Mouse (Mus musculus) T-helper 2 cell (primary cell): ENCODE results near the gene Grem2.

Experiments
- in situ Hi-C: fragments of 300-600 bp; cut with MboI, MseI; formaldehyde crosslinking; loops from one replicate; pipeline ENCODE4 v1.15.1; 2025; ENCODE audit warnings: high pct_unique_total_duplicates

The Grem2 gene

GRCm38 (mm10) chr1:174921298-174921955 is at the start of gene Grem2:
Gene Grem2 (minus strand): TSS chr1:174921819.
- in situ Hi-C loops = no loop called here

- in situ Hi-C loops = no loop called here
These were observed 38.2 kb upstream of the Grem2 start for GRCm38 (mm10) chr1:174959837-174960236.

GRCm38 (mm10) chr1:174931003-174931619 is 9.5 kb upstream of the Grem2 start:
- in situ Hi-C loops = no loop called here

- in situ Hi-C loops = no loop called here
These were observed 8.0 kb upstream of the Grem2 start for GRCm38 (mm10) chr1:174929459-174930181.

GRCm38 (mm10) chr1:174918949-174919348 is 2.7 kb downstream of the Grem2 start:
- in situ Hi-C loops = no loop called here

- in situ Hi-C loops = no loop called here
These were observed 3.3 kb downstream of the Grem2 start for GRCm38 (mm10) chr1:174918236-174918870.

- in situ Hi-C loops = no loop called here
These were observed 11.8 kb downstream of the Grem2 start for GRCm38 (mm10) chr1:174909834-174910233.

GRCm38 (mm10) chr1:174908232-174908631 is 13.4 kb downstream of the Grem2 start:
- in situ Hi-C loops = no loop called here

GRCm38 (mm10) chr1:174907637-174908036 is 14.0 kb downstream of the Grem2 start:
- in situ Hi-C loops = no loop called here

GRCm38 (mm10) chr1:174902755-174903154 is 18.9 kb downstream of the Grem2 start:
- in situ Hi-C loops = no loop called here

GRCm38 (mm10) chr1:174892471-174892870 is 29.1 kb downstream of the Grem2 start:
- in situ Hi-C loops = no loop called here

GRCm38 (mm10) chr1:174888684-174889405 is 32.8 kb downstream of the Grem2 start:
- in situ Hi-C loops = no loop called here

- in situ Hi-C loops = no loop called here
These were observed 33.5 kb downstream of the Grem2 start for GRCm38 (mm10) chr1:174888073-174888472.

- in situ Hi-C loops = no loop called here
These were observed 39.1 kb downstream of the Grem2 start for GRCm38 (mm10) chr1:174882496-174882895.

- in situ Hi-C loops = no loop called here
These were observed 46.4 kb downstream of the Grem2 start for GRCm38 (mm10) chr1:174875173-174875572.

- in situ Hi-C loops = no loop called here
These were observed 61.1 kb downstream of the Grem2 start for GRCm38 (mm10) chr1:174860407-174861118.

- in situ Hi-C loops = no loop called here
These were observed 65.4 kb downstream of the Grem2 start for GRCm38 (mm10) chr1:174856188-174856587.

- in situ Hi-C loops = loop anchor here (10.0 kb wide), 1 partner anchor 1970 kb away; no protein-coding TSS in a partner anchor
These were observed 76.8 kb downstream of the Grem2 start for GRCm38 (mm10) chr1:174844786-174845185.

- in situ Hi-C loops = no loop called here
These were observed 84.8 kb downstream of the Grem2 start for GRCm38 (mm10) chr1:174836861-174837260.

GRCm38 (mm10) chr1:174826562-174826961 is 95.1 kb downstream of the Grem2 start:
- in situ Hi-C loops = no loop called here

- in situ Hi-C loops = no loop called here
These were observed 109.8 kb downstream of the Grem2 start for GRCm38 (mm10) chr1:174811846-174812245.
